ENCODE assay signal across 11 mouse cellular contexts in the genomic region with DNA sequence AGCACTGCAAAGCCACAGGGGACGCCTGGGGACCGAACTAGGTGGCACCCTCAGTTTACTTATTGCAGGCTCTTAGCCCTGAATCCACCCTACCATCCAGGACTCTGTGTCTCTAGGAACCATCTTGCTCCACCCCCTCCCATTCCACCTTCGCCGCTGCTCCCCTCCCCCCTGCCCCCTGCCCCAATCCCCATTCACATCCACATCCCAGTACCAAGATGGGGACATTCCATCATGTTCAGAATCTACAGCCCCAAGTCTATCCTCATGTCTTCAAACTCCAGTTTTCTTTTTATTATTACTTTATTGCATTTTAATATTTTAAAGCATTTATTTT. TPM values are rescaled to one million over a fixed set of nuclear protein-coding genes. Genes with fewer than 3 reads are reported as not detected.
DNase-seq lines count a peak whose midpoint lies in the region; ATAC-seq and TF ChIP-seq lines count a peak whose summit lies in the region.
"Had no signal": no experiment of that assay in that cellular context is flagged by ENCODE, and none has a peak within 500 bp of the region (broad histone marks: within the 10 kb centered on the region; RNA-seq: fewer than 3 reads in every experiment).

No protein-coding gene starts in this region.

- peaks cover 20% of the 10 kb centered on the region for H3K4me1 ChIP-seq in E14TG2a.4 (replicated peaks; ENCODE audit: low read depth, low read length)
- peaks cover 4% of the 10 kb centered on the region; the same call in 1 of the 2 replicates for H3K4me1 ChIP-seq in hindbrain, embryonic 11.5 days (replicated peaks; ENCODE audit: control insufficient read depth, insufficient read depth, low read length)
- no peaks in the 10 kb centered on the region for H3K4me1 ChIP-seq in liver, embryonic 16.5 days (ENCODE audit: control insufficient read depth, low read depth, low read length)

- ATAC-seq in hindbrain, embryonic 11.5 days (ENCODE audit: low FRiP score) = no peak
- ATAC-seq in liver, embryonic 16.5 days (ENCODE audit: low read depth) = no peak

- no peak for DNase-seq in gastrocnemius, adult 2 months
- no peak for DNase-seq in gastrocnemius, postnatal 14 days
- peak; percentile 13 for DNase-seq in hindbrain, embryonic 11.5 days (ENCODE audit: low spot score)
- no peak for DNase-seq in ovary, postnatal 36 days (ENCODE audit: low spot score)
- no peak for DNase-seq in spleen, postnatal 10 days (ENCODE audit: low spot score in 2 of 2)
- no peak for DNase-seq in right cerebral cortex, postnatal 10 days (ENCODE audit: low spot score in 2 of 2)
- DNase-seq: kidney, adult 2 months; thymus, postnatal 25 days had no signal

- H3K27ac ChIP-seq in gastrocnemius, adult 2 months = no peak overlapping the region
- no peak overlapping the region for H3K27ac ChIP-seq in hindbrain, embryonic 11.5 days (ENCODE audit: low read depth, low read length)
- no peak overlapping the region for H3K27ac ChIP-seq in liver, embryonic 16.5 days (ENCODE audit: low read length)

- intact Hi-C loops in gastrocnemius, adult 2 months (cut with DNase I) = no loop called here
- intact Hi-C loops in gastrocnemius, postnatal 14 days (cut with DNase I; ENCODE audit: low total_unique reads) = no loop called here

- H3K36me3 ChIP-seq in E14TG2a.4 (ENCODE audit: insufficient read depth, low read length) = no peaks in the 10 kb centered on the region
- no peaks in the 10 kb centered on the region for H3K36me3 ChIP-seq in hindbrain, embryonic 11.5 days (ENCODE audit: control insufficient read depth, insufficient read depth, low read length)
- H3K36me3 ChIP-seq in liver, embryonic 16.5 days (ENCODE audit: control insufficient read depth, insufficient read depth) = no peaks in the 10 kb centered on the region

- H3K9me3 ChIP-seq in E14TG2a.4 (ENCODE audit: low read length) = peaks cover 10% of the 10 kb centered on the region; the same call in 1 of the 2 replicates
- no peaks in the 10 kb centered on the region for H3K9me3 ChIP-seq in hindbrain, embryonic 11.5 days (ENCODE audit: control insufficient read depth, low read length)
- no peaks in the 10 kb centered on the region for H3K9me3 ChIP-seq in liver, embryonic 16.5 days (replicated peaks; ENCODE audit: control insufficient read depth, low read length)

- peak overlapping the region; percentile 44 for H3K4me3 ChIP-seq in gastrocnemius, adult 2 months
- H3K4me3 ChIP-seq in E14TG2a.4 (replicated peaks; ENCODE audit: low read length) = peak overlapping the region; percentile 75; the same call in 1 of the 2 replicates
- peak overlapping the region; percentile 36 for H3K4me3 ChIP-seq in hindbrain, embryonic 11.5 days (ENCODE audit: low read depth, low read length)
- peak overlapping the region; percentile 53 for H3K4me3 ChIP-seq in liver, embryonic 16.5 days (ENCODE audit: low read depth, low read length)

- H3K9ac ChIP-seq in hindbrain, embryonic 11.5 days (ENCODE audit: low read depth, low read length) = peak overlapping the region; percentile 50; the same call in 1 of the 2 replicates
- H3K9ac ChIP-seq in liver, embryonic 16.5 days (ENCODE audit: low read depth, low read length) = no peak overlapping the region; the same call in 1 of the 2 replicates

- H3K4me2 ChIP-seq in hindbrain, embryonic 11.5 days (replicated peaks; ENCODE audit: low read depth, low read length) = peak overlapping the region; percentile 78
- H3K4me2 ChIP-seq in liver, embryonic 16.5 days (ENCODE audit: low read depth, low read length) = peak overlapping the region; percentile 25

- TF ChIP-seq CTCF in gastrocnemius, adult 2 months (IDR thresholded peaks at IDR 0.05) = no peak
- TF ChIP-seq CTCF in E14TG2a.4 (conservative IDR thresholded peaks at IDR 0.05; ENCODE audit: low read length) = no peak

- peaks cover 50% of the 10 kb centered on the region for H3K27me3 ChIP-seq in E14TG2a.4 (ENCODE audit: insufficient read depth, low read length)
- peaks cover 3% of the 10 kb centered on the region; the same call in 1 of the 2 replicates for H3K27me3 ChIP-seq in hindbrain, embryonic 11.5 days (ENCODE audit: control insufficient read depth, insufficient read depth, low read length)
- peaks cover 26% of the 10 kb centered on the region for H3K27me3 ChIP-seq in liver, embryonic 16.5 days (ENCODE audit: control insufficient read depth, insufficient read depth, low read depth, low read length)

- WGBS in hindbrain, embryonic 11.5 days = 4% methylated on average over 4 of the region's 4 CpGs
- WGBS in liver, embryonic 16.5 days (ENCODE audit: insufficient replicate concordance) = 14% methylated on average over 4 of the region's 4 CpGs

RNA-seq across cellular contexts. Expression of a gene that starts 0.4 kb away (rescaled TPM):
- not detected for total RNA-seq in gastrocnemius, adult 2 months (2021)
- total RNA-seq in gastrocnemius, postnatal 14 days (2021) = under 1 TPM in 1 of 2 experiments, not detected in 1; 0.27 TPM
- polyA plus RNA-seq in hindbrain, embryonic 11.5 days (2014; fragmentation: Nextera tagmentation; extraction: Ambion mirVana) = 5.0 TPM in 2 replicates
- 19.3 and 20.6 TPM in 2 replicates for polyA plus RNA-seq in liver, embryonic 16.5 days (2015; fragmentation: Nextera tagmentation; extraction: Ambion mirVana)
- total RNA-seq: neutrophil, adult 5-6 weeks had no signal

RNA-seq across cellular contexts. Expression of a gene that starts 18.5 kb away (rescaled TPM):
- 10 to 100 TPM; 27.1 to 29.3 TPM for total RNA-seq in gastrocnemius, adult 2 months (2021)
- 10 to 100 TPM; 26.3 to 29.4 TPM for total RNA-seq in gastrocnemius, postnatal 14 days (2021)
- 43.3 and 52.0 TPM in 2 replicates for polyA plus RNA-seq in hindbrain, embryonic 11.5 days (2014; fragmentation: Nextera tagmentation; extraction: Ambion mirVana)
- 29.3 and 32.2 TPM in 2 replicates for polyA plus RNA-seq in liver, embryonic 16.5 days (2015; fragmentation: Nextera tagmentation; extraction: Ambion mirVana)

RNA-seq across cellular contexts. Expression of a gene that starts 58.1 kb away (rescaled TPM):
- total RNA-seq in gastrocnemius, adult 2 months (2021) = 1 to 10 TPM; 1.5 to 1.8 TPM
- total RNA-seq in gastrocnemius, postnatal 14 days (2021) = 1 to 10 TPM; 2.3 to 2.4 TPM
- polyA plus RNA-seq in hindbrain, embryonic 11.5 days (2014; fragmentation: Nextera tagmentation; extraction: Ambion mirVana) = 2.6 and 2.8 TPM in 2 replicates
- polyA plus RNA-seq in liver, embryonic 16.5 days (2015; fragmentation: Nextera tagmentation; extraction: Ambion mirVana) = 0.08 and 0.09 TPM in 2 replicates
- total RNA-seq: neutrophil, adult 5-6 weeks had no signal
